Mouse (Mus musculus) kidney, postnatal 0 days (tissue): ENCODE data around the gene Sh2d4b. TPM values are rescaled to one million over a fixed set of nuclear protein-coding genes. Genes with fewer than 3 reads are reported as not detected.

Experiments used
- ATAC-seq: fragments of 200-750 bp; cut with Nextera tagmentation; replicated peaks from 2 replicates; pipeline ENCODE4 v1.8.0; 2017; ENCODE audit warnings: low read depth, moderate number of reproducible peaks, moderate TSS enrichment, moderate library complexity; ENCODE audit not compliant: low FRiP score
- DNase-seq: peaks from one replicate; pipeline ENCODE4 v3.0.0-alpha.2; 2016; ENCODE audit warnings: low spot score
- H3K27ac ChIP-seq: fragments of 300-500 bp; sonication (generic); 2 replicates; pipeline ENCODE4 v1.5.1; 2014; ENCODE audit warnings: mild to moderate bottlenecking
- H3K27me3 ChIP-seq: fragments of 300-500 bp; sonication (generic); 2 replicates; pipeline ENCODE4 v1.6.1; 2014; ENCODE audit warnings: low read length, mixed read lengths; ENCODE audit not compliant: insufficient read depth
- H3K36me3 ChIP-seq: fragments of 300-500 bp; sonication (generic); 2 replicates; pipeline ENCODE4 v1.6.1; 2014; ENCODE audit warnings: low read length, mixed read lengths; ENCODE audit not compliant: insufficient read depth
- H3K4me1 ChIP-seq: fragments of 300-500 bp; sonication (generic); replicated peaks from 2 replicates; pipeline ENCODE4 v1.6.1; 2014; ENCODE audit warnings: antibody characterized with exemption, low read length, mixed read lengths; ENCODE audit not compliant: insufficient read depth
- H3K4me2 ChIP-seq: fragments of 300-500 bp; sonication (generic); 2 replicates; pipeline ENCODE4 v1.6.1; 2014; ENCODE audit warnings: mild to moderate bottlenecking, low read length, moderate library complexity, mixed read lengths
- H3K4me3 ChIP-seq: fragments of 300-500 bp; sonication (generic); replicated peaks from 2 replicates; pipeline ENCODE4 v1.5.1; 2014; ENCODE audit warnings: low read depth, low read length
- H3K9ac ChIP-seq: fragments of 300-500 bp; sonication (generic); 2 replicates; pipeline ENCODE4 v1.6.1; 2014; ENCODE audit warnings: low read depth, low read length
- H3K9me3 ChIP-seq: fragments of 300-500 bp; sonication (generic); replicated peaks from 2 replicates; pipeline ENCODE4 v1.6.1; 2016; ENCODE audit warnings: low read length, inconsistent platforms, mixed read lengths
- CTCF ChIP-seq: IDR thresholded peaks from 2 replicates; pipeline ENCODE4 v1.5.1; 2016; ENCODE audit warnings: antibody characterized with exemption, low read depth, mild to moderate bottlenecking, moderate library complexity
- WGBS: fragments of 180-500 bp; shearing (Covaris S2); extraction: QIAGEN DNeasy Blood & Tissue Kit; methylation state at CpG from one replicate; pipeline ENCODE4 v1.1.7; 2014; 5-methylcytosine and 5-hydroxymethylcytosine counted together
- polyA plus RNA-seq: library from polyadenylated mRNA; unstranded; fragments of >200 nt; fragmentation: Nextera tagmentation; extraction: Ambion mirVana; gene quantifications from 2 replicates; pipeline ENCODE4 v1.2.1, GENCODE M21; 2015

The Sh2d4b gene
- polyA plus RNA-seq, 1 experiment from 2014 or later, result 0.72 TPM

- DNase-seq (no peak), ATAC-seq (no peak)
- Histone ChIP-seq H3K9me3 (no peaks in the 10 kb centered on the region), H3K27me3 (no peaks in the 10 kb centered on the region), H3K9ac (no peak overlapping the region), H3K27ac (peak overlapping the region; percentile 63), H3K36me3 (peaks cover 57% of the 10 kb centered on the region), H3K4me2 (no peak overlapping the region), H3K4me1 (peaks cover 13% of the 10 kb centered on the region; the same call in 1 of the 2 replicates), H3K4me3 (no peak overlapping the region)
- no peak for TF ChIP-seq CTCF
- 50% methylated on average over 6 of the region's 6 CpGs for WGBS
These were observed 20.6 kb upstream of the Sh2d4b start for GRCm38 (mm10) chr14:40913709-40914108.

GRCm38 (mm10) chr14:40911529-40911928, 18.5 kb upstream of the Sh2d4b start:
- Histone ChIP-seq H3K4me3 (no peak overlapping the region), H3K27me3 (no peaks in the 10 kb centered on the region), H3K36me3 (peaks cover 76% of the 10 kb centered on the region), H3K9me3 (no peaks in the 10 kb centered on the region), H3K27ac (no peak overlapping the region), H3K4me1 (peaks cover 13% of the 10 kb centered on the region; the same call in 1 of the 2 replicates), H3K4me2 (no peak overlapping the region), H3K9ac (no peak overlapping the region)
- DNase-seq, result no peak
- TF ChIP-seq CTCF, result no peak
- ATAC-seq, result no peak

DNA sequence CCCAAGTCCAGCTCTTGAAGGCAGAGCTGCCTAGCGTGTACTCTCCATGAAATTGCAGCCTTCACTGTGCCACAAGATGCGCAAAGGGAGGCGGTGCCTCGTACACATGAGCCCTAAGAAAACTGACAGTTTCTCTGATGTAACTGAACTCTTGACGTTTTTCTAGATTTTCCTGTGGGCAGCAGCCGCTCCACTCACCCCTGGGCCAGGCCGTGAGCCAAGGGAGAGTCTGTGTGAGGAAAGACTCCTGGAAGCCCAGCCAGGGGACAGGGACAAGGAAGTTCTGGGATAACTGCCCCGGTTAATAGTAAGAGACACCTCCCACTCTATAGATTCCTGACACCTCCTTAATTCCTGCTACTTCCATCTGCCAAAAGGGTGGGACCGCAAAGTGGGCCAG, 15.7 kb upstream of the Sh2d4b start:
- no peak for TF ChIP-seq CTCF
- ATAC-seq (no peak), DNase-seq (no peak)
- H3K27ac ChIP-seq, result no peak overlapping the region
- WGBS, result 76% methylated on average over 9 of the region's 9 CpGs
- no peaks in the 10 kb centered on the region for H3K9me3 ChIP-seq
- H3K36me3 ChIP-seq, result peaks cover 66% of the 10 kb centered on the region
- H3K4me3 ChIP-seq, result no peak overlapping the region
- no peaks in the 10 kb centered on the region for H3K27me3 ChIP-seq
- H3K4me1 ChIP-seq, result peaks cover 9% of the 10 kb centered on the region; the same call in 1 of the 2 replicates
- no peak overlapping the region for H3K4me2 ChIP-seq
- no peak overlapping the region for H3K9ac ChIP-seq

- no peak overlapping the region for H3K4me2 ChIP-seq
- 79% methylated on average over 9 of the region's 9 CpGs for WGBS
- no peak overlapping the region for H3K27ac ChIP-seq
- TF ChIP-seq CTCF, result no peak
- H3K27me3 ChIP-seq, result no peaks in the 10 kb centered on the region
- H3K9me3 ChIP-seq, result no peaks in the 10 kb centered on the region
- peaks cover 10% of the 10 kb centered on the region; the same call in 1 of the 2 replicates for H3K4me1 ChIP-seq
- DNase-seq, result no peak
- H3K36me3 ChIP-seq, result peaks cover 54% of the 10 kb centered on the region
- H3K9ac ChIP-seq, result no peak overlapping the region
- no peak for ATAC-seq
- H3K4me3 ChIP-seq, result no peak overlapping the region
These were observed 13.7 kb upstream of the Sh2d4b start for GRCm38 (mm10) chr14:40906770-40907169.

GRCm38 (mm10) chr14:40905813-40906212, 12.7 kb upstream of the Sh2d4b start:
- DNase-seq (no peak), ATAC-seq (no peak)
- Histone ChIP-seq H3K9ac (no peak overlapping the region), H3K4me2 (no peak overlapping the region), H3K27me3 (no peaks in the 10 kb centered on the region), H3K9me3 (no peaks in the 10 kb centered on the region), H3K36me3 (peaks cover 45% of the 10 kb centered on the region), H3K4me1 (peaks cover 10% of the 10 kb centered on the region; the same call in 1 of the 2 replicates), H3K4me3 (no peak overlapping the region), H3K27ac (no peak overlapping the region)
- WGBS, result 79% methylated on average over 8 of the region's 8 CpGs
- TF ChIP-seq CTCF, result no peak

DNA sequence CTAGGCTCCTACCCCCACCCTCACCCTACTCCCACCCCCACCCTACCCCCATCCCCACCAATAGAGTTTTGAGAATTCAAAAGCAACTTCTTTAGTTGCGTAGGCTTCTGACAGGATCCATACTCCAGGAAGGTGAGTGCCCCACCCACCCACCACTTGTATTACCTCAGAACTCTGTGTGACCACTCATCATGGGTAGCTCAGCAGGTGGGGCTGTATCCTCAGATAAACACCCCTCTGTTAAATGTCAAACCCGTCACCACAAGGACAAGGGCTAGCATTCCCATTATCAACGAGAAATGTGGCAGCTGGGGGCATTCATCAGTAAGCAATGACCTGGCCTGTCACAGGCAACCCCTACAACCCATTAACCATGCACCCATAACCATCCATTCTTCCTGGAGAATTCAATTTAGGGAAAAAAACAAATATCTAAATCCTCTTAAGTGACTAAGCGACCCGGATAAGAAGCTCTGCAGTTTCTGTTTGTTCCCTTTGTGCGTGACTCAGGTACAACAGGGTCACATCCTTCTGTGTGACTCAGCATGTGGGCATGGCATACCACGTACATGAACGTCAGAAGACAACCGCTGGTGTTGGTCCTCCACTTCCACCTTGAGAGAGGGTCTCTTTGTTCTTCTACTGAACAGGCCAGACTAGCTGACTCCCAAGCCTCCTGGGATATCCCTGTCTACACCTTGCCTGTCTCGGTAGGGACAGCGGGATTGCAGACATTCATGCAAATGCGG, 9.4 kb upstream of the Sh2d4b start:
- H3K27me3 ChIP-seq, result no peaks in the 10 kb centered on the region
- H3K4me2 ChIP-seq, result no peak overlapping the region
- no peaks in the 10 kb centered on the region for H3K9me3 ChIP-seq
- H3K4me3 ChIP-seq, result no peak overlapping the region
- no peak overlapping the region for H3K9ac ChIP-seq
- DNase-seq, result no peak
- TF ChIP-seq CTCF, result no peak
- no peak for ATAC-seq
- peak overlapping the region; percentile 70 for H3K27ac ChIP-seq
- H3K36me3 ChIP-seq, result peaks cover 14% of the 10 kb centered on the region
- H3K4me1 ChIP-seq, result peaks cover 24% of the 10 kb centered on the region; the same call in 1 of the 2 replicates
- 63% methylated on average over 12 of the region's 12 CpGs for WGBS
